Mouse (Mus musculus) CD4-positive naive resting alpha-beta T cell, adult 76 days (primary cell): ENCODE data around the gene Hist2h2aa1. TPM values are rescaled to one million over a fixed set of nuclear protein-coding genes. Genes with fewer than 3 reads are reported as not detected.

Experiments
- total RNA-seq: library from RNA; stranded (reverse); gene quantifications from one replicate; pipeline ENCODE4 v1.2.4, GENCODE M21; 2023

The Hist2h2aa1 gene
- total RNA-seq, result 4.9 TPM

DNA sequence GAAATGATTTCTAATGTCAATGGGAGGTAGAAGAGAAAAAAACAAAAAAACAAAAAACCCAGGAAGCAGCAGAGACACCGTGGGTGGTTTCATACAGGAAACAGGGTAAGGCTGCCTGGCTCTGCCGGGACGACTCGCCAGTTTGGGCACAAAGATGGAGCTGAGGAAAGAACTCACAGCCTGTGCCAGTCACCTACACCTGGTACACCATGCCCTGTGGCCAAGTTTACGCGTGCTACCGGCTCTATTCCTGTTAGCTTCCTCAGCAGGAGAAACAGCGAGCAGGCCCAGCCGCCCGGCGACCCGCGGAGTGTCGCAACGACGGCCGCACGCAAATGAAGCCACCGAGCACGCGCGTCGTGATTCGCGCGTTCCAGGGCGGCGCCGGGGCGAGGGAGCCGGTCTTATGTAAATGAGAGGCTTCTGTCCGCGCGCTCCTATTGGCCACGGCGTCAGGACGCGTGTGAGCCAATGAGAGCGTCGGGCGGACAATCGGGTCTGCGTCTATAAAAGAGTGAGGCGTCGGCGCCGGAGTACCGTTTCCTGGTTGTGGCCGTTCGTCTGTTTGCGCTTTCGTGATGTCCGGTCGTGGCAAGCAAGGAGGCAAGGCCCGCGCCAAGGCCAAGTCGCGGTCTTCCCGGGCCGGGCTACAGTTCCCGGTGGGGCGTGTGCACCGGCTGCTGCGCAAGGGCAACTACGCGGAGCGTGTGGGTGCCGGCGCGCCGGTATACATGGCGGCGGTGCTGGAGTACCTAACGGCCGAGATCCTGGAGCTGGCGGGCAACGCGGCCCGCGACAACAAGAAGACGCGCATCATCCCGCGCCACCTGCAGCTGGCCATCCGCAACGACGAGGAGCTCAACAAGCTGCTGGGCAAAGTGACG lies at the start of gene Hist2h2aa1:
Gene Hist2h2aa1, plus strand, starts transcription at position 495 of the 884 bp plus-strand sequence.

DNA sequence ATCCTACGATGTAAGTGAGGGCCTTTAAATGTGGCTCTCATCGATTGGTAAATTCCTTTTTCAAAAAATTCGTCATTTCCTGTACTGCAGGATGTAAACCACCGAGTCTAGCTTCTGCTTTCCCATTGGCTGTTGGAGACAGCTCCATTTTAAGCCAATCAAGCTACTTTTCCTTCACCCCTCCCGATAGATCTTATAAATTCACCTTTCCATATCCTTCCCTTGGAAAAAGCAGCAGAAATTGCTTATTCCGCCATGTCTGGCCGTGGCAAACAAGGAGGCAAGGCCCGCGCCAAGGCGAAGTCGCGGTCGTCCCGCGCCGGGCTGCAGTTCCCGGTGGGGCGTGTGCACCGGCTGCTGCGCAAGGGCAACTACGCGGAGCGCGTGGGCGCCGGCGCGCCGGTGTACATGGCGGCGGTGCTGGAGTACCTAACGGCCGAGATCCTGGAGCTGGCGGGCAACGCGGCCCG lies 25.6 kb upstream of the Hist2h2aa1 start, which contains the start of the genes Bola1 and Hist2h2ab:
Gene Bola1, minus strand, starts transcription at position 49 of the 470 bp plus-strand sequence.
Gene Hist2h2ab, plus strand, starts transcription at position 205 of the 470 bp plus-strand sequence.

DNA sequence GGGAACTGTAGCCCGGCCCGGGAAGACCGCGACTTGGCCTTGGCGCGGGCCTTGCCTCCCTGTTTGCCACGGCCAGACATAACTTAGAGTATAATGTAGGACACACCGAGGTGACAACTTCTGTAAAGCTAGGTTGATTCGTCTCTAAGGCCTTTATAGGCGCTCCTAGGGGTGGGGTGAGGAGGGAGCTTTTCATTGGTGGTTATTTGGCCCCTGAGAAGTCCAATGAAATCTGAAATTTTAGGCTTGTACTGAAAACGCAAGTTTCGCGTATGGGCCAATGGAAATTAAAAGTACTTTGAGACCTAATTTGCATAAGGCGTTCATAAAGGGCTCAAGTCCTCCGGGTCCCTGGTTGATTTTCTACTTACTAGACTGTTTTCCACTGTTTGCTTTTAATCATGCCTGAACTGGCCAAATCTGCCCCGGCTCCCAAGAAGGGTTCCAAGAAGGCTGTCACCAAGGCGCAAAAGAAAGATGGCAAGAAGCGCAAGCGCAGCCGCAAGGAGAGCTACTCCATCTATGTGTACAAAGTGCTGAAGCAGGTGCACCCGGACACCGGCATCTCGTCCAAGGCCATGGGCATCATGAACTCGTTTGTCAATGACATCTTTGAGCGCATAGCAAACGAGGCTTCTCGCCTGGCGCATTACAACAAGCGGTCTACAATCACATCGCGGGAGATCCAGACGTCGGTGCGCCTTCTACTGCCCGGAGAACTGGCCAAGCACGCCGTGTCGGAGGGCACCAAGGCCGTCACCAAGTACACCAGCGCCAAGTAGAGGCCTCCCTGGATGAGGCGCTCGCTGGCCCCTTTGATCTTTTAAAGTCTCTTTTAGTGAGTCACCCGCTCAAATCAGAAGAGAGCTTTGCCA lies 24.3 kb upstream of the Hist2h2aa1 start, which contains the start of the genes Hist2h2ac and Hist2h2be:
Gene Hist2h2ac, minus strand, starts transcription at position 116 of the 875 bp plus-strand sequence.
Gene Hist2h2be, plus strand, starts transcription at position 355 of the 875 bp plus-strand sequence.

DNA sequence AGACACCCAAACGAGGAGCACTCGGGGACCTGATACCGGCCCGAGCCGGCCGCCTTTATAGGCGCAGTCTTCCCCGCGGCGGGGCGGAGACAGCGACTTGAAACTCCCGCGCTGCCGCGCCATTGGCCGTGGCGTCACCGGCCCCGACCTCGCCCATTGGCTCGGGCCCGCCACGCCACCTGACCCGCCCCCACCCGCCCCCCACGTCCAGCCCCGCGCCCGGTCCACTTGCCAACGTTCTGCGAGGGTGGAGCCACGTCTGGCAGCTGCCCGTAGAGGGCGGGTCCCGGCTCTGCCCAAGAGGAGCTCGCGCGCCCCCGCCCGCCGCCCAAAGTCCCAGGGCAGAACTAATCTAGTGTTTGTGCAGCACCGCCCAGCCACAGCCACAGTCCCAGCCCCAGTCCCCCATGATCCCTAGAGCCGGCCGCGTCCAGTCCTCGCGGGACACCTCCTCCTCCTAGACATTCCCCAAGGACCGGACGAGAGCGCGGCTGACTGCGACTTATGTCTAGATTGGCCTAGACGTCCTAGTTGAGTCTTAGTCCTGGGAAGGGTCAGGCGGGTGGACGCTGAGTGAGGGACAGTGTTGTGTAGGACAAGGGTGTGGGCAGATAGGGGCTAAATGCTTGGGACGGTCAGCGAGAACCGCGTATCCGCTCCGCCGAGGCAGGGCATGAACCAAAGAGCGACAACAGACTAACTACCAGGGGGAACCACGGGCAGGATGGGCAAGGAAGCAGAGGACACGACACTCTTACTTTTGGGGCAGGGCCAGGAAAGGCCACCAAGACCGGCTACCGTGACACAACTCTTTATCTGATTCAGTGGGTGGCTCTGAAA lies 6.1 kb upstream of the Hist2h2aa1 start, which contains the start of gene Hist2h3c2:
Gene Hist2h3c2, minus strand, starts transcription at position 174 of the 840 bp plus-strand sequence.

DNA sequence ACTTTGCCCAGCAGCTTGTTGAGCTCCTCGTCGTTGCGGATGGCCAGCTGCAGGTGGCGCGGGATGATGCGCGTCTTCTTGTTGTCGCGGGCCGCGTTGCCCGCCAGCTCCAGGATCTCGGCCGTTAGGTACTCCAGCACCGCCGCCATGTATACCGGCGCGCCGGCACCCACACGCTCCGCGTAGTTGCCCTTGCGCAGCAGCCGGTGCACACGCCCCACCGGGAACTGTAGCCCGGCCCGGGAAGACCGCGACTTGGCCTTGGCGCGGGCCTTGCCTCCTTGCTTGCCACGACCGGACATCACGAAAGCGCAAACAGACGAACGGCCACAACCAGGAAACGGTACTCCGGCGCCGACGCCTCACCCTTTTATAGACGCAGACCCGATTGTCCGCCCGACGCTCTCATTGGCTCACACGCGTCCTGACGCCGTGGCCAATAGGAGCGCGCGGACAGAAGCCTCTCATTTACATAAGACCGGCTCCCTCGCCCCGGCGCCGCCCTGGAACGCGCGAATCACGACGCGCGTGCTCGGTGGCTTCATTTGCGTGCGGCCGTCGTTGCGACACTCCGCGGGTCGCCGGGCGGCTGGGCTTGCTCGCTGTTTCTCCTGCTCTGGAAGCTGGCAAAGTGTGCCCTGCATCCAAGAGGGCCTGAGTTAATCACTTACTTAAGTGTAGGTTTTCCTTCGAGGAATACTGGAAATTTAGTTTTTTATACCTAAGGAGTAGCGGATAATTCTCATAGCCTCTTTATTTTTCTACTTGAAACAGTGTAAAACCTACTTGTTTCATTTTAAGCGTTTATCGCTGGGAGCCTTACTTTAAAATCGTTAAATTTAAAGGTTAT lies 5.1 kb upstream of the Hist2h2aa1 start, which contains the start of gene Hist2h2aa2:
Gene Hist2h2aa2, minus strand, starts transcription at position 328 of the 850 bp plus-strand sequence.

DNA sequence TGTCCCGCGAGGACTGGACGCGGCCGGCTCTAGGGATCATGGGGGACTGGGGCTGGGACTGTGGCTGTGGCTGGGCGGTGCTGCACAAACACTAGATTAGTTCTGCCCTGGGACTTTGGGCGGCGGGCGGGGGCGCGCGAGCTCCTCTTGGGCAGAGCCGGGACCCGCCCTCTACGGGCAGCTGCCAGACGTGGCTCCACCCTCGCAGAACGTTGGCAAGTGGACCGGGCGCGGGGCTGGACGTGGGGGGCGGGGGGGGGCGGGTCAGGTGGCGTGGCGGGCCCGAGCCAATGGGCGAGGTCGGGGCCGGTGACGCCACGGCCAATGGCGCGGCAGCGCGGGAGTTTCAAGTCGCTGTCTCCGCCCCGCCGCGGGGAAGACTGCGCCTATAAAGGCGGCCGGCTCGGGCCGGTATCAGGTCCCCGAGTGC lies 1.1 kb downstream of the Hist2h2aa1 start, which contains the start of gene Hist2h3c1:
Gene Hist2h3c1, plus strand, starts transcription at position 259 of the 430 bp plus-strand sequence.

DNA sequence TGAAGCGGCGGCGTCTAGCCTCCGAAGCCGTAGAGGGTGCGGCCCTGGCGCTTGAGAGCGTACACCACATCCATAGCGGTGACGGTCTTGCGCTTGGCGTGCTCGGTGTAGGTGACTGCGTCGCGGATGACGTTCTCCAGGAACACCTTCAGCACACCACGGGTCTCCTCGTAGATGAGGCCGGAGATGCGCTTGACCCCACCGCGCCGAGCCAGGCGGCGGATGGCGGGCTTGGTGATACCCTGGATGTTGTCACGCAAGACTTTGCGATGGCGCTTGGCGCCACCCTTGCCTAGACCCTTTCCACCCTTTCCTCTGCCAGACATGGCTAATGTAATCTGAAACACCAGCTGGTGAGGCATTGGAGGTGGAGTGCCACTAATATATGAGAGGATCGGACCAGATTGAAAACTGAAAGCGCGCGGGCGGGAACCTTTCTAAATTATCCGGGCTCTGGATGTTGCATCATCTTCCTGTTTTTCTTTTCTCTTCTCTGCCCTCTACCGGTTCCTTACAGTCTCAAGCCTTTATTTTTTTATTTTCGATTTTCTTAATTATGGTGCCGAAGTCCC lies 17.8 kb downstream of the Hist2h2aa1 start, which contains the start of gene Hist2h4:
Gene Hist2h4, minus strand, starts transcription at position 333 of the 572 bp plus-strand sequence.

DNA sequence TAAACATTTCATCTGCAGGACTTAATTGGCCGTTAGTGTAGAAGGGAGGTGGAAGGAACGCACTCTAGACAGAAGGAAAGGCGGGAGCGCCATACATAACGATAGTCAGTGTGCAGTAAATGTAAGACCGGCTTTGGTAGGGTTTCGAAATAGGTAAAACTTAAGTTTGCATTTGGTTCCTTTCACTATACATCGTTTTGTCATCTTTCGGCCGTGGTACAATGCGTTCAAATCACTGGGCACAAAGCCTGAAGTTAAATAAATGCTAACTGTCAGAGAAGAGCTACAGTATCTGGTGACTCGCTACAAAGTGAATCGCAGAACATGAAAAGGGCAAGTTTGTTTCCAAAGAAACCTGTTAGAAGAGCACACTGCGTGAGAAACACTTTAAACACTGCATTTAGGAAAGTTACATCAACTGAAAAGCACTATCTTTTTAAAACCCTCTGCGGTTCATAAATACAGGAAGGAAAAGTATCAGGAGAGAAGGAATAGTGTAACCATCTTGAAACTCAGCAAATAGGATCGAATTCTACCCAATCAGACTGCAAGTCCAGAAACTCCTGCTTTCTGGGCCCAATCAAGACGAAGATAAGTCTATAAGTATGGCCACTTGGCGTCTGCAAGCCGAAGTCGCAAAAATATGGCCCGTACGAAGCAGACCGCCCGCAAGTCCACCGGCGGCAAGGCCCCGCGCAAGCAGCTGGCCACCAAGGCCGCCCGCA lies 22.9 kb downstream of the Hist2h2aa1 start, which contains the start of gene Hist2h3b:
Gene Hist2h3b, plus strand, starts transcription at position 604 of the 725 bp plus-strand sequence.

DNA sequence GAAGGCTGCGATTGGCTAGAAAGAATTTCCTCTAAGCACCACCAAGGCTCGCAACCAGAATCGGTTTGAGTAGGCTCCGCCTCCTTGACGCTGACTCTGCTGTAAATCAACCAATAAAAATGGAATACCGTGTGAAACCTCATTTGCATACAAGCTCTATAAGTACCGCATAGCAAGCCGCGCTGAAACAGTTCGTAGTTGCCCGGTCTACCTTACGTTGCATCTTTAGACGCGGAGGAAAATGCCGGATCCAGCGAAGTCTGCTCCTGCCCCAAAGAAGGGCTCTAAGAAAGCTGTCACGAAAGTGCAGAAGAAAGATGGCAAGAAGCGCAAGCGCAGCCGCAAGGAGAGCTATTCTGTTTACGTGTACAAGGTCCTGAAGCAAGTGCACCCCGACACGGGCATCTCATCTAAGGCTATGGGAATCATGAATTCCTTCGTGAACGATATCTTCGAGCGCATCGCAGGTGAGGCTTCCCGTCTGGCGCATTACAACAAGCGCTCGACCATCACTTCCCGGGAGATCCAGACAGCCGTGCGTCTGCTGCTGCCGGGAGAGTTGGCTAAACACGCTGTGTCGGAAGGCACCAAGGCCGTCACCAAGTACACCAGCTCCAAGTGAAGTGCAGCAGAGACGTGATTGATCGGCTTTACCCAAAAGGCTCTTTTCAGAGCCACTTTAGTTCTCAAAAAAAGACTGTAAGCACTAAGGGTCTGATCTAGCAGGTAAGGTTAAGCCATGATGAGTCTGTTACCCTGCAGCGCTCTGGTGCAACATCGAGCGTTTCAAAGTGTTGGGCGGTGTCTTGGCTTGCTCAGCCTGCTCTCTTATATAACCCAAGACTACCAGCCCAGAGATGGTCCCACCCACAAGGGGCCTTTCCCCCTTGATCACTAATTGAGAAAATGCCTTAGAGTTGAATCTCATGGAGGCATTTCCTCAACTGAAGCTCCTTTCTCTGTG lies 24.5 kb downstream of the Hist2h2aa1 start, which contains the start of gene Hist2h2bb:
Gene Hist2h2bb, plus strand, starts transcription at position 242 of the 964 bp plus-strand sequence.

DNA sequence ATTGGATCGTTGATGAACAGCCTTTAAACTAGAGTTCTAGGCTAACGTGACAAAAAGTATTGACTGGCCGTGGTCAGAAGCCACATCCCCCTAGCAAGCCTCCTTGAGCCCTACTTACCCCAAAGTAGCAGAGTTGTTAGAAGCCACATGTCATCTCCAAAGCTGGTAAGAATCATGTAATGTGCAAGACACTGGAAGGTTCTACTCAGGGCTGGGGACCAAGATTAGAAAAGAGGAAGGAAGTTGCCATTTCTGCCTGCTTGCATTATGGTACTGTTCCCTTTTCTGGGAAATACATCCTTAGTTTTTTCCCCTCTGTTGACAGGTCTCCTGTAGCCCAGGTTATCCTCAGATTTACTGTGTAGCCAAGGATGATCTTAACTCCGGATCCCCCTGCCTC lies 48.5 kb downstream of the Hist2h2aa1 start, which contains the start of gene Fcgr1:
Gene Fcgr1, minus strand, starts transcription at position 183 of the 400 bp plus-strand sequence.

Other genes starting within 250 kb of the Hist2h2aa1 start
- gene Plekho1, start 249.5 kb upstream of the Hist2h2aa1 start, total RNA-seq, result 20.0 TPM
- gene Vps45, start 187.0 kb upstream of the Hist2h2aa1 start, total RNA-seq, result 8.5 TPM
- gene Otud7b, start 141.0 kb upstream of the Hist2h2aa1 start, total RNA-seq, result 19.3 TPM
- gene Mtmr11, start 83.5 kb upstream of the Hist2h2aa1 start, total RNA-seq, result 1.2 TPM
- 76.3 TPM for gene Sf3b4, start 73.2 kb upstream of the Hist2h2aa1 start, total RNA-seq
- 2.8 TPM for gene Sv2a, start 64.3 kb upstream of the Hist2h2aa1 start, total RNA-seq
- gene Bola1, start 25.8 kb upstream of the Hist2h2aa1 start, total RNA-seq, result 10.7 TPM
- gene Hist2h2ab, start 25.6 kb upstream of the Hist2h2aa1 start, total RNA-seq, result 2.6 TPM
- 40.6 TPM for gene Hist2h2ac, start 24.6 kb upstream of the Hist2h2aa1 start, total RNA-seq
- 4.1 TPM for gene Hist2h2be, start 24.4 kb upstream of the Hist2h2aa1 start, total RNA-seq
- gene Hist2h3c2, start 6.4 kb upstream of the Hist2h2aa1 start, total RNA-seq, result 5.0 TPM
- gene Hist2h2aa2, start 5.2 kb upstream of the Hist2h2aa1 start, total RNA-seq, result 344 TPM
- gene Hist2h3c1, start 1.2 kb downstream of the Hist2h2aa1 start, total RNA-seq, result not detected
- gene Hist2h4, start 17.8 kb downstream of the Hist2h2aa1 start, total RNA-seq, result 40.4 TPM
- 102 TPM for gene Hist2h3b, start 23.2 kb downstream of the Hist2h2aa1 start, total RNA-seq
- gene Hist2h2bb, start 24.3 kb downstream of the Hist2h2aa1 start, total RNA-seq, result 149 TPM
- gene Fcgr1, start 48.5 kb downstream of the Hist2h2aa1 start, total RNA-seq, result 0.38 TPM
- gene BC107364, start 206.8 kb downstream of the Hist2h2aa1 start, total RNA-seq, result not detected